ENCODE assay signal across 8 mouse cellular contexts in genomic region chr2:61642452-61643368, GRCm38 (mm10).
DNase-seq lines count a peak whose midpoint lies in the region; ATAC-seq and TF ChIP-seq lines count a peak whose summit lies in the region.

No protein-coding gene starts in this region.

- WGBS in forebrain, postnatal 0 days, result 48% methylated on average over 6 of the region's 6 CpGs
- WGBS in liver, postnatal 0 days (ENCODE audit: insufficient replicate concordance), result 59% methylated on average over 6 of the region's 6 CpGs

- no peak overlapping the region for H3K9ac ChIP-seq in ES-E14 (ENCODE audit: insufficient read depth, low read depth, low read length, poor library complexity, severe bottlenecking)
- H3K9ac ChIP-seq in forebrain, postnatal 0 days, result no peak overlapping the region
- H3K9ac ChIP-seq in liver, postnatal 0 days (replicated peaks), result no peak overlapping the region

- H3K4me2 ChIP-seq in forebrain, postnatal 0 days (ENCODE audit: low read depth), result no peak overlapping the region
- no peak overlapping the region for H3K4me2 ChIP-seq in liver, postnatal 0 days (ENCODE audit: low read depth, low read length)

- peak; percentile 82 for ATAC-seq in forebrain, postnatal 0 days
- ATAC-seq in liver, postnatal 0 days, result no peak
- peak; percentile 61; the same call in 1 of the 2 replicates for ATAC-seq in neutrophil, adult 5-6 weeks (ENCODE audit: extremely low read depth, insufficient number of reproducible peaks, low FRiP score, poor library complexity, severe bottlenecking)

- no peaks in the 10 kb centered on the region for H3K4me1 ChIP-seq in ES-E14 (ENCODE audit: control insufficient read depth in 2 of 2, insufficient read depth in 2 of 2, low read length in 2 of 2, poor library complexity in 1 of 2)
- no peaks in the 10 kb centered on the region for H3K4me1 ChIP-seq in forebrain, postnatal 0 days (ENCODE audit: insufficient read depth)
- no peaks in the 10 kb centered on the region for H3K4me1 ChIP-seq in liver, postnatal 0 days (ENCODE audit: insufficient read depth)

- in situ Hi-C loops in ES-E14 (cut with MboI; ENCODE audit: low sequenced_read_pairs in 2 of 2, unreplicated experiment in 2 of 2), result no loop called here

- TF ChIP-seq CTCF in forebrain, postnatal 0 days (IDR thresholded peaks at IDR 0.05; ENCODE audit: low read depth), result peak; percentile 88
- peak; percentile 76 for TF ChIP-seq CTCF in liver, postnatal 0 days (IDR thresholded peaks at IDR 0.05; ENCODE audit: low read depth)

- no peak for TF ChIP-seq EP300 in liver, postnatal 0 days (IDR thresholded peaks at IDR 0.05; ENCODE audit: low read depth)

- no peaks in the 10 kb centered on the region for H3K9me3 ChIP-seq in ES-E14 (ENCODE audit: control insufficient read depth, insufficient read depth, low read depth, low read length)
- H3K9me3 ChIP-seq in forebrain, postnatal 0 days (ENCODE audit: low read length), result no peaks in the 10 kb centered on the region
- H3K9me3 ChIP-seq in liver, postnatal 0 days (ENCODE audit: low read length), result no peaks in the 10 kb centered on the region

- H3K36me3 ChIP-seq in ES-E14 (ENCODE audit: control insufficient read depth, insufficient read depth, low read length, poor library complexity, severe bottlenecking), result no peaks in the 10 kb centered on the region
- H3K36me3 ChIP-seq in forebrain, postnatal 0 days (ENCODE audit: insufficient read depth), result no peaks in the 10 kb centered on the region
- H3K36me3 ChIP-seq in liver, postnatal 0 days (replicated peaks; ENCODE audit: insufficient read depth, low read length), result peaks cover 26% of the 10 kb centered on the region; the same call in 1 of the 2 replicates

- H3K27me3 ChIP-seq in forebrain, postnatal 0 days (ENCODE audit: insufficient read depth, low read length), result no peaks in the 10 kb centered on the region
- no peaks in the 10 kb centered on the region for H3K27me3 ChIP-seq in liver, postnatal 0 days (ENCODE audit: insufficient read depth, low read length)

- H3K4me3 ChIP-seq in ES-E14 (ENCODE audit: insufficient read depth in 1 of 2, low read depth in 1 of 2, low read length in 2 of 2, poor library complexity in 1 of 2, severe bottlenecking in 1 of 2), result no peak overlapping the region
- H3K4me3 ChIP-seq in forebrain, postnatal 0 days (ENCODE audit: low read depth, low read length), result no peak overlapping the region
- H3K4me3 ChIP-seq in liver, postnatal 0 days (ENCODE audit: low read depth, low read length), result no peak overlapping the region

- no peak overlapping the region for H3K27ac ChIP-seq in ES-E14 (ENCODE audit: insufficient read depth, low read depth, low read length, poor library complexity, severe bottlenecking)
- no peak overlapping the region for H3K27ac ChIP-seq in forebrain, postnatal 0 days (ENCODE audit: low read depth, low read length)
- no peak overlapping the region for H3K27ac ChIP-seq in liver, postnatal 0 days (ENCODE audit: low read depth)

- DNase-seq in gastrocnemius, adult 18-20 months (ENCODE audit: low spot score), result peak; percentile 21
- DNase-seq in gastrocnemius, adult 8-10 months (ENCODE audit: low spot score in 2 of 2), result no peak
- no peak for DNase-seq in ES-E14 (ENCODE audit: low read depth, low spot score)
- peak; percentile 62 for DNase-seq in cerebellum, adult 8-10 months
- peak; percentile 83 for DNase-seq in forebrain, postnatal 0 days
- peak; percentile 71 for DNase-seq in kidney, postnatal 10 days
- DNase-seq in liver, postnatal 0 days, result peak; percentile 37

TF ChIP-seq in ES-E14, 5 proteins besides CTCF, POLR2A, EP300 and RAD21:
- TF ChIP-seq ZC3H11A (IDR thresholded peaks at IDR 0.05; ENCODE audit: borderline replicate concordance, low read depth, low read length), result peak; percentile 56; the same call in 1 of the 2 replicates
- no peak for TF ChIP-seq ZNF384 (IDR thresholded peaks at IDR 0.05; ENCODE audit: low read depth, low read length)

Comparison
In these comparisons a context has a peak if more than half of its experiments do, and no peak if none do; other contexts are left out.
1. DNase-seq: peak in gastrocnemius, adult 18-20 months (single experiment), cerebellum, adult 8-10 months (single experiment), forebrain, postnatal 0 days (single experiment), kidney, postnatal 10 days (single experiment) and liver, postnatal 0 days (single experiment); none in gastrocnemius, adult 8-10 months (0 of 2) and ES-E14 (single experiment).